Mouse (Mus musculus): ENCODE measurements around the gene Gm20388.

Gm20388 gene

DNA sequence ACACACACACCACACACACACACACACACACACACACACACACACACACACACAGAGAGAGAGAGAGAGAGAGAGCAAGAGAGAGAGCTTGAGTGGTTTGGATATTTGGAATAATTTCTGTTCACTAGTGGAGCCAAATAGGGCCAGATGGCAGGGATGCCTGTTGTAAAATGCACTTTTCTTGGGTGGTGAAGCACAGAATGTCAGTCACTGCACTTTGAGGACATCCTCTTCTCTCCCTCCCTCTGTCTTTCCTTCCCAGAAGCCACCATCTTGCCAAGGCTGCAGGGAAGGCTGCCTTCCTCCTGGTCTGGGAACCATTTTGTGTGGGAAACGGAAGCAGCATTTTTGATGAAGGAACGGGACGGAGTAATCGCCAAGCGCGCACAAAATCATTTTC is 1151.9 kb downstream of the Gm20388 start:
- no peak for DNase-seq (ENCODE audit: low read depth, low spot score)

DNA sequence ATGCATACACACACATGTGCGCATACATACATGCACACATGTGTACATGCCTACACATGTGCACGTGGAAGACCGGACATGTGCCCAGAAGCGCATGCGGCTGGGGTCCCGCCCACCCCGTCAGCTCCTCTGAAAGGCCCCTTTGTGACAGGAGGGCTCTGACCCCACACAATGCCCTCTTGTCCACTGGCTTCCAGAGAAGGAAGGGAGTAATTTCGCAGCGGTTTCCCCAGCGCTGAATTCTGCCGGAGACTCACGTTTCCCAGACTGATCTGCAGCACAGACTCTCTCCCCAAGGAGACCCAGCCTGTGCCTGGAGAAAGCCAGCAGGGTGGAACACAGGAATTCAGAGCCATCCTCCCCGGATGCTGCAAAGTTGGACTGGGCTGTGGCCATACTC is 1153.0 kb downstream of the Gm20388 start:
- no peak for DNase-seq (ENCODE audit: low read depth, low spot score)

DNA sequence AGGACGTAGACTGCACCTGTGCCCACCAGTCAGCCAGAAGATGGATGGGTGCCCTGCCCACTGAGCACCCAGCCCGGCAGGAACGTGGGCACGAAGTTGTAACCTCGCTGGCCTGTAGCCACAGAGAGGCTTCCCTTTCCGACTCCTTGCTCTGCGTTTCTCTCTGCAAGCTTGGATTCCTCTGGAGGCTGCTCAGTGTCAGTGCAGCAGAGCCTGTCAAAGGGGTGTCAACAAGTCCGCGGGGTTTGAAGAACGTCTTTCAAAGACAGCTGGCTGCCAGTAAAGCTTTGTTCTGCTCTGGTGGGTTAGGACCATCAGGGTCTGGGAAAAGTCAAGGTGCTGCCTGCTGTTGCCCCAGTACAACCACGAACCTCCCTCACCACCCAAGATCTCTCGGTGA is 1160.8 kb downstream of the Gm20388 start:
- DNase-seq (ENCODE audit: low read depth, low spot score) = no peak

DNA sequence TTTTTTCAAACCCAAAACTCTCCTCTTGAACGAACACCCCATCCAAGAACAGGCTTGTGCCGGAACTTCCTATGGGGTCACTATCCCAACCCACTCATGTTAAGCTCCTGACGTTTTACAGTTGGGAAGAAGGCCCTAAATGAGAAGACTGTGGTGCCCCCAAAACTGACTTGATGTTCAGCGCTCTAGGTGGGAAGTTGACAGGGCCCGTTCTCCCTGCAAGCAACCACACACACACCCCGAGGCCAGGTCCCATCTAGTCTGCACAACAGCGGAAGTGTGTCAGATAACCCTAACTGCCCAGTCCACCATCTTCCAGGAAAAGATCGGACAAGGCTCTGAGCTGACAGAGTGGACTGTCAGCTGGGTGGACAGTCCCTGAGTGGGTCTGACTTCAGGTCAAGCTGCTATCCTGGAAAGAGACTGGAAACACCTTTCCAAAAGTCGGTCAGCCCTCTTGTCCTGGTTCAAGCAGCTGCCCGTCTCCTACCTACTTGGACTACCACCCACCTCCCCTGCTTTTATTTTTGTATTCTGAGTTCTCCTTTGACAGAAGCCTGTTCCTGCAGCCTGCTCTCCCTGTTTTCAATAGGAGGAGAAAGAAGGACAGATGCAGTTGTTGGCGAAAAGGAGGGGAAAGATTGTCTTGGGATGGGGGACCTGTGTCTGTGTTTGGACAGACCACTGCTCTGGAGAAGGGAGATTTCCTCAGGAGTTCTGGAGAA is 1161.9 kb downstream of the Gm20388 start:
- no peak for DNase-seq (ENCODE audit: low read depth, low spot score)

DNA sequence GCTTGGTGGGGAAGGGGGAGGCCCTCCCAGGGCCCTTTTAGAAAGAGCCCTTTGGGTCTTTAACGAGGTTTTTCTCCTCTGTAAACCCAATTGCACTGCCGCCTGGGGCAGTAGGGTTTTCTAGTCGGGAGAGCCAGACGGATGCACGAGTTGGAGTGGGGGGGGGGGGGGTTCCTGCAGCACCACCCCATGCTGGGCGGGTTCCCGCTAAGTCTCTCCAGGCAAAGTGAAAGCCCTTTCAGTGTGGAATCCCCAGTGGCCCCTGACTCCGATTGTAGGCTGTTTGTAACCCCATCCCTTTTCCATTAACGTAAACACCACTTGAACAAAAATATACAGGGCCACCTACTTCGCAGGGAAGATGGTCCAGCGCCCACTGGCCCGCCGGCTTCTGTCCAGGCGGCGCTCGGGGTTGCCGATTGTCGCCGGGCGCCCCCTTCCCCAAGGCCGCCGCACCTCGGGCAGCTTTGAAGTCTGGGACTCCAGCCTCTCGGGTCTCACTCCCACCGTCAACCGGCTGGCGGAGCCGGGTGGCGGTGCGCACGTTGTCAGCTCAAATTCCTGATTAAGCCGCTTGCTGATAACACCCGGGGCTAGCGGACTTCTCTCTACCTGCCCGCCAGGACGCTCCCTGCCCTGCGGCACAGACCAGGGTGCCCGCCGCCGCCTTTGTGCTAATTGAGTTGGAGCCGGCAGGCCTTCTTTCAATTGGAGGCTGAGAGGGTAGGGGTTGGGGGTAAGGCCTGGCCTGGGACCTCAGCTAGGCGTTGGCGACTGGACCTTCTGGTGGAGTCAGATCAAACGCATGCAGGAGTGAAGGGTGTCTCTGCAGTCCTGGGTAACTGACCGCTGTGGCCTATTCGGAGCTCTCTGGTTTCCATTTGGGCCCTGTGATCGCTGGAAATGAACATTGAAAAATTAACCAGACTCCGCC is 1162.8 kb downstream of the Gm20388 start:
- DNase-seq (ENCODE audit: low read depth, low spot score) = no peak

DNA sequence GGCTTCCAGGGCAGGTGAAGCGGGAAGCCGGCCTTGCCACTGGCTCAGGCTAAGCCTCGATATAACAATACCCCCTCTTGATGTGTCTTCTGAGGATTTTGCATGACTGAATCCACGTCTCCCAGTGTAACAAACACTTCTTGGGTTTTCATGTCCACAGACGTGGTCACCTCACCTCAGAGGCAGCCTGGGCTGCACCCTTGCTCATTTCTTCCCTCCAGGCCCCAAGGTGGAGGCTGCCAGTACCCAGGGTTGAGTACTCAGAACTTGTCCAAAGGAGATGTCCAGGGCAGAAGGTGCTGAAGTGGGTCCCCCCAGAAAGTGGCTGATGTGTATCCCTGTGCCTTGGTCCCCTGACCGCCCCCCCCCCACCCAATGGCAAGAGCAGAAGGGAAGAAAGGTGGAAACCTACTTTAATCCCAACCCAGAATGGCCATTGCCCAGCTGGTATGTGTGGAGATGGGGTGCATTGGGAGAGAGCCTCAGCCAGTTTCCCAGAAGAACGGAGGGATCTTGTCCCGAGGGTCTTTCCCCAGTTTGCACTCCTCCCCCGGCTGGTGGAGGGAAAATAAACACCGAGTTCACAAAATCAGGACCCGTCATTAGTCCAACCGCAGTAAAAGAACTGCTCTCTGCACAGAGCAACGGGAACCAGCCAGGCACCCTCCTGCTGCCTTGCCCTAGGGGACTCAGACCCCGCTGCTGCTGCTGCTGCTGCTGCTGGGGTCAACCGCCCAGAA is 1163.6 kb downstream of the Gm20388 start:
- no peak for DNase-seq (ENCODE audit: low read depth, low spot score)

DNA sequence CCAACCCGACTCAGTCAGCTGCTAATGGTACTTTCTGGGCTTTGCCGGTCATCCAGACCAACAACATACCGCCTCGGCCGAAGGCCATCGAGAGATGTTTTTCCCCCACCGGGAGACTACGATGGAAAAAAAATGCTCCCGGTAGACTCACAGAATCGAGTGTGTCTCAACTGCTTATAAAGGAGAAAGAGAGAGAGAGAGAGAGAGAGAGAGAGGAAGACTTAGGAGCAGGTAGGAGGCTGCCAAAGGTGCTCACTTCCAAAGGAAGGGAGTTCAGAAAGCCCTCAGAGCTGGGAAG is 1164.2 kb downstream of the Gm20388 start:
- DNase-seq (ENCODE audit: low read depth, low spot score) = no peak

DNA sequence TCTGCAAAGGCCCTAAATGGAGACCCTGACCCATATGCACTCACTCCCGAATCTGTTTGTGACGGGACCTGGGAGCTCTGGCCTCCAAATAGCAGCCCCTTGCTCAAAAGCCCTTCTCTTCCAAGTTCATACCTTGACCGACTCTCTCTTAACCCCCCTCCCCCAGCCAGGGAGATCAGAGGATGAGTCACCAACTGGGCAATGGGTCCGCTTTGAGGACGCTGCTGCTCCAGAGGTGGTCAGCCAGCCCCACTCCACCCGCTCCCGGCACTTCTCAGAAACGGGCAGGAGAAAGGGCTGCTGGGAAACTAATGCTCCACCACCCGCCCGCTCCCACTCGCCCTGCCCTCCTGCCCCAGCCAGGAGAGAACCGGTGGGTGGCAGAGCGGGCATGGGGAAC is 1165.3 kb downstream of the Gm20388 start:
- no peak for DNase-seq (ENCODE audit: low read depth, low spot score)

DNA sequence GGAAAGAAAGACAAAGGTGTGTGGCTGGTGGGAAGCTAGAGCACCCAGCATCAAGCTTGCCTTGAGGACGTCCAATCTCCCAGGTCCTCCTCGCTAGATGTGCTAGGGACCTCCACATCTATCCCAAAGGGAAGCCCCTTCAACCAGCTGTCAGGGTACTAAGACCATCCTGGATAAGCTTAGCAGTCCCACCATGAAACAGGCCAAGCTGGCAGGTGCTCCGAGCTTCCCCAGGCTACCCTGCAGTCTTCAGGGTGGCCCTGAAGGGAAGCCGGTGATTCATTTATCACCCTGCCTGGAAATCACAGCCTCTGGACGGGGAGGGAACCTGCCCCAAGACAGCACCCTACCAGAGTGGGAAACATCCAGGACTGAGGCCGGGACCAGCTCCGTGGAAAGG is 1165.9 kb downstream of the Gm20388 start:
- no peak for DNase-seq (ENCODE audit: low read depth, low spot score)

DNA sequence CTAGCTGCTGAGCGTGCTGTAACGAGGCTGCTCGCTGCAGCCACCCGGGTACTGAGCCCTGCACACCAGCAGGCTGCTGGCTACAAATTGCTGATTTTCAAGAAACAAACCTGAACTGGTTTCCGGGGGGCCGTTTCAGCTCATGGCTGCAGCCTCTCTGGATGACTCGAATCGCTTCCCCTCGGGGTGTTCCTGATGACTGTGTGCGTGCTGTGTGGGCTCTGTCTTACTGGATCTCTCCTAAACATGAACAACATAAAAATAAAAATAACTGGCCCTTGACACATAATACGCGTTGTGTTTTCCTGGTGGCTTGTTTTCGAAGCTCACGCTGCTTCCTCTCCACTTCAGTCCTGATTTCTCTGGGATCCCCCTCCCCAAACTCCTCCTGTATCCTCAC is 1168.1 kb downstream of the Gm20388 start:
- no peak for DNase-seq (ENCODE audit: low read depth, low spot score)

DNA sequence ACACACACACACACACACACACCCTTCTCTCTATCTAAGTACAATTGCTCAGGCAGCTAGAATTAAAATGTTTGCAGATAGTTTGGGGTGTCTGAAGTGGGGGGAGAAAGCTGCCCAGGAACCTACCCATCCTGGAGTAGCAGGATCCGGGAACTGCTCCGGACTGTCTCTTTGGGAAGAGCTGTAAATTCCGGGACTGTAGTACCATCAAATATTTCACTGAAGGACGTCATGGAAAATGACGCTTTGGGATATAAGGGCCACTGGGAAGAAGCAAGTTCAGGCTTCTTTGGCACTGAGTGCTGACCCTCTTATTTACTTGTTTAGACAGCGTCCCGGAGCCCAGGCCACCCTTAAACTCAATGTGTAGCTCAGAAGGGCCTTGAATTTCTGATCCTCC is 1168.6 kb downstream of the Gm20388 start:
- no peak for DNase-seq (ENCODE audit: low read depth, low spot score)

DNA sequence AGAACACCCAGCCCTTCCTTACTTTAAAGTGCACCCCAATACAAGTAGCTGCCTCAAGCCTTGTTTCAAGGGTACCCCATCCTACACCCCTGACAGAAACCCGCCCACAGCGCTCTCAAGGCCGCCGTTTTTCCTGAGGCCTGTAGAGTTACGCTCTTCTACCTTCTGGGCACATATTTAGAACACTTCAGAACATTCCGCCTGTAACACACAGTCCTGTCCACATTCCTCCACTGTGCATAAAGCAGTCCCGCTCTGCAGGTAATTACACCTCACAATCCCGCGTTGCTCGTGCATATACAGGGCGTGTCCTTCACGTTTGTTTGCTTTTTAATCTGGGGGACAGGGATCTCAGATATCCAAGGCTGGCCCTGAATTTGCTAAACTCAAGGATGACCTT is 1169.3 kb downstream of the Gm20388 start:
- no peak for DNase-seq (ENCODE audit: low read depth, low spot score)

DNA sequence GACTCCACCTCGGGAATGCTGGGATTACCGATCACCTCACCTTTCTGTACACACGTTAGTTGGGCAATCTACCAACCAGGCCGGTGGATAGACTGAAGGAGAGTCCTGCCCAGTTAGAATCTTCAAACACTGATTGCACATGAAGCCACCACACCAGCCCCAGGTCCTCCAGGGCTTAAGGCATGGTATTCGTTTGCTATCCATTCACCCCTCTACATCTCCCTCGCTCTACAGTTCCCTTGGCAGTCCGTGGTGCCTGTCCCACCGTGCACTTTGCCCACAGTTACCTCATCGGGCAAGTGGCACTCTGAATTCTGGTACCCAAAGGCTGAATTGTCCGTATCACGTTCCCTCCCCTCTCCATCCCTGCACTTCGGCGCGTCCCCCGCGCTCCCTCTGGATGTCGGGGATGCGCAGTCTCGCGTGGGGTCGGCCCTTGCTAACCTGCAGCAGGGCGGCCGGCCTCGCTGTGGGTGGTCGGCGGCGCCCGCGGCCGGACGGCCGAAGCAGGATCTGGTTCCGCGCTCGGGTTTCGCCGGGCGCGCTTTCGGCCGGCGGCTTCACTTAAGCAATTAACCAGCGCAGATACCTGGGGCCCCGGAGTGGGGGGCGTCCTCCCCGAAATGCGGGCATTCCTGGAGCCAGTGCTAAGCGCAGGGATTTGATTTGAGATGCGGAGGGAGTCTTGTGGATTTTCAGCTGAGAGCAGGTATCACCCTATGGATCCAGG is 1169.9 kb downstream of the Gm20388 start:
- no peak for DNase-seq (ENCODE audit: low read depth, low spot score)

DNA sequence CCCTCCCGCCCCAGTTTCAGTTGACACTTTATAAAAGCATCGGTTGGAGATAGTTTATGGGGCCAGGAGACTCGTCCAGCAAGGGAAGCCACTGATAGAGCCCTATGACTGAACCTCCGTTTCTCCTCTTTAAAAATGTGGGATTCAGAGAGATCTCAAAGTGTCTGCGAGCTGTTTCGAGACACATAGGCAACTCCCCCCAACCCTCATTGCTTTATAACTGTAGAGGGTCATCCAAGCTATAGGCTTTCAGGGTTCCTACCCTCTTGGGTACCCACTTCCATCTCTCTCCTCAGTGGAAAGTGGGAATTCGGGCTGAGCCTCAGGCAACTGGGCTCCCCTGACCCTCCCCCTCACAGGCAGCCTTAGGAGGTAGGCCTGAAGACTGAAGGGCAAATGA is 1170.8 kb downstream of the Gm20388 start:
- DNase-seq (ENCODE audit: low read depth, low spot score) = no peak

DNA sequence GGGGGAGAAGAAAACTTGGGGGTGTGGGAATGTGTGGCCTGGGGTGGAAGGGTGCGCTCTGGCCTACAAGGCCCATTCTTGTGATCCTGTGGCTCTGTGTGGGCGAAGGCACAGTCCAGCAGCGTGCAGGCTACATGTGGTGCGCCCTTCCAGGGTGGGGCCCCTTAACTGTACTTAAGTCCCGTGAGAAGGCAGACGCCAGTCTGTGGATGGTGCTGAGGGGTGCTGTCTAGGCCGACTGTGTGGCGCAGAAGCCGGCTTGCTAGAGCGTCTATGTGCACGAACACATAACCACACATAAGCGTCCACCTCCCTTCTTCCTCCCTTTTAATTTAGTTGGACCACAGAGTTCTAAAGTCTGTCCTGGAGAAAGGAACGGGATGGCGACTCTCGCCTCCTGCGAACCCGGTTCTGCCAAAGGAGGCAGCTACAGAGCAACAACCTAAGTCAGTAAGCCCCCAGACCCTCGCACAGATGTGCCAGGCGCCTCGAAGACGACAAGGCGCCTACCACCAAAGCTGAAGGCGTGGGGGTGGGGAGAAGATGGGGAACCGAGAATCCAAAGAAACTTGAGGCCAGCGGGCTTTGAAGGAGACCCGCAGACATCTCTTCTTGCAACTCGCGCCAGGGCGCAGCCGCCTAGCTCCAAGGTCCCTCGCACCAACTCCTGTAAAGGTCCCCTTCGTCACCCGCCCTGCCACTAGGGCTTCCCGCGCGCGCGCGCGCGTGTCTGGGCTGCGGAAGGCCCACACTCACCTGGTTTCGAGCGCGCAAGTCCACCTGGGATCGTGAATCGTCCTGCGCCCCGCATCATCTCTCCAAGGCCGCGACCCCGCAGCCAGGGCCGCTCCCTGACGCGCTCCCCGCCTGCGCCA is 1171.8 kb downstream of the Gm20388 start:
- no peak for DNase-seq (ENCODE audit: low read depth, low spot score)

DNA sequence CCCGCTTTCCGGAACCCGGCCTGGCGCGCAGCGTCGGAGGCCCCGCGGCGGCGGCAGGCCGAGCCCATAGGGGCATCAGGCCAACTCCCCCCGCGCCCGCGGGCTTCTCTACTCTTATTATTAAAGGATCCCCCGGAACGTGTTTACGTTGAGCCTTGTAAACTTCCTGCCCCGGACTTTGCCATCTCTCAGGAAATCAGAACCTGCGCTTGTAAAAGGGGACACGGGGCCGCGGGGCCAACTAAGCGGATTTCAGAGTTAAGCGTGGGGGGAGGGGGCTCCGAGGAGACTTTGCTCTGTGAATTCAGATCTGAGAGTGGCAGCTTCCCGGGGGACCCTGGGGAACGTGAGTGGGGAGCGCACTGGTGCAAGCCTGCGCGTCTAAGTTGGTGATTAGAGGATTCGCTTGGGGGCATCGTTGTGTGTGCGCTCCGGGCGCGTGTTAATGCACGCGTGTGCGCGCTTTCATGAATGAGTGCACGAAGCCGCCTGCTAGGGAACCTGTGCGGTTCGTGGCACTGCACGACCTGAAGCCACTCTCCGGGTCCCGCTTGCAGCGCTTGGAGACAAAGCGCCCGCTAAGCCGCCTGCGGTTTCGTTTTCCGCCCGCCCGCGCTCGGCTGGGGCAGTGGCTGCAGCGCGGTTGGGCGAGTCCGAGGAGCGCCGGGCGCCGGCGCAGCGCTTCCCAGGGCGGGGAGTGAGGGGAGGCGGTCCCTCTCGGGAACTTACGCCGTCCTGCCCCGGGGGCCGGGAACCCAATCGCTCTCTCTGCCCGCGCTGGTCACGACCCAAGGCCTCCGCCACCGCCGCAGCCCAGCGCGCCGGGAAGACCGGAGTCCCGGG is 1172.7 kb downstream of the Gm20388 start:
- no peak for DNase-seq (ENCODE audit: low read depth, low spot score)

DNA sequence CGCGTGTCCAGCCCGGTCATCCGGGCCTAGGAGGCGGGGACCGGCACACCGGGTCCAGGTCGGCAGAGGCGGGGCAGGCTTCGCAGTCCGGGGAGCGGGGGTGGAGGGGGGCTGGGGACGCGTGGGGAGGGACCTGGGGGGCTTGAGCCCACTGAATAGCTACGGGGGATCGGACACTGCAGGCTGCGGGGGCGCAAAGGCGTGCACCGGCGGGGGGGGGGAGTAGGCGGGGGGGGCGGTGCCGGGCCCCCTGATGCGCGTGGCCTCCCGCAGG is 1173.2 kb downstream of the Gm20388 start:
- no peak for DNase-seq (ENCODE audit: low read depth, low spot score)

DNA sequence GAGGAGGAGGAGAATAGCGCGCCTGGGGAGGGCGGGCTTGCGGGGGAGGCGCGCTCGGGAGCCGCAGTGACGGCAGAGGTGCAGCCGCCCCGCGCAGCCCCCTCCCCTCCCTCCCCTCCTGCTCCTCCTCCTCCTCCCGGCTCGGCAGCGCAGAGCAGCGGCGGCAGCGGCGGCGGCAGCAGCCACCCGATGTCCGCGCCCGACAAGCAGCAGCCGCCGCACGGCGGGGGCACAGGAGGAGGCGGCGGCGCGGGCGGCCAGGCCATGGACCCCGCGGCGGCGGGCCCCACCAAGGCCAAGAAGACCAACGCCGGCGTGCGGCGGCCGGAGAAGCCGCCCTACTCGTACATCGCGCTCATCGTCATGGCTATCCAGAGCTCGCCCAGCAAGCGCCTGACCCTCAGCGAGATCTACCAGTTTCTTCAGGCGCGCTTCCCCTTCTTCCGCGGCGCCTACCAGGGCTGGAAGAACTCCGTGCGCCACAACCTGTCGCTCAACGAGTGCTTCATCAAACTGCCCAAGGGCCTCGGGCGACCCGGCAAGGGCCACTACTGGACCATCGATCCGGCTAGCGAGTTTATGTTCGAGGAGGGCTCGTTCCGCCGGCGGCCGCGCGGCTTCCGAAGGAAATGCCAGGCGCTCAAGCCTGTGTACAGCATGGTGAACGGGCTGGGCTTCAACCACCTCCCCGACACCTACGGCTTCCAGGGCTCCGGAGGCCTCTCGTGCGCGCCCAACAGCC is 1173.7 kb downstream of the Gm20388 start, which contains the start of gene Foxf1:
Gene Foxf1, plus strand, starts transcription at position 177 of the 742 bp plus-strand sequence.
- no peak for DNase-seq (ENCODE audit: low read depth, low spot score)

DNA sequence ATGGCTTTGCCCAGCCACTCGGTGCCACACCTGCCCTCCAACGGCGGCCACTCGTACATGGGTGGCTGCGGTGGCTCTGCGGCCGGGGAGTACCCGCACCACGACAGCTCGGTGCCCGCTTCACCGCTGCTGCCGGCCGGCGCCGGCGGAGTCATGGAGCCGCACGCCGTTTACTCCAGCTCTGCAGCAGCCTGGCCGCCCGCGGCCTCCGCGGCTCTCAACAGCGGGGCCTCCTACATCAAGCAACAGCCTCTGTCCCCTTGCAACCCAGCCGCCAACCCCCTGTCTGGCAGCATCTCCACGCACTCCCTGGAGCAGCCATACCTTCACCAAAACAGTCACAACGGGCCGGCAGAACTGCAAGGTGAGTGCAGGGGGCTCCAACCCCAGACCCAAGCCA is 1174.4 kb downstream of the Gm20388 start:
- DNase-seq (ENCODE audit: low read depth, low spot score) = no peak

Data from retina, adult 2 months (tissue).